Mouse (Mus musculus): ENCODE measurements around the gene Vmn1r74. TPM values are rescaled to one million over a fixed set of nuclear protein-coding genes. Genes with fewer than 3 reads are reported as not detected.
"Not testable (repeated sequence)": the region's sequence is repeated elsewhere in the genome, so short reads cannot be mapped to it uniquely, and the experiment has no call there.

The Vmn1r74 gene
- polyA plus RNA-seq (2015; fragmentation: Nextera tagmentation; extraction: Ambion mirVana): not detected in 2 replicates

- Histone ChIP-seq H3K27me3 (no peaks in the 10 kb centered on the region), H3K36me3 (no peaks in the 10 kb centered on the region), H3K27ac (no peak within 1 kb of the TSS), H3K9me3 (peaks cover 18% of the 10 kb centered on the region), H3K4me3 (no peak within 1 kb of the TSS), H3K4me2 (replicated peaks) (no peak within 1 kb of the TSS), H3K4me1 (no peaks in the 10 kb centered on the region), H3K9ac (no peak within 1 kb of the TSS)
- WGBS: 68% methylated on average over 2 of the region's 2 CpGs
- ATAC-seq (ENCODE audit: low FRiP score, low read depth): no peak
These were observed at the start of gene Vmn1r74 for GRCm38 (mm10) chr7:11833680-11834079. Gene Vmn1r74, plus strand, starts transcription at chr7:11833980.

GRCm38 (mm10) chr7:11813751-11814150 lies 20.0 kb upstream of the Vmn1r74 start:
- H3K27ac ChIP-seq: no peak overlapping the region
- H3K27me3 ChIP-seq: no peaks in the 10 kb centered on the region
- no peaks in the 10 kb centered on the region for H3K36me3 ChIP-seq
- no peak overlapping the region for H3K4me2 ChIP-seq (replicated peaks)
- H3K9ac ChIP-seq: no peak overlapping the region
- no peaks in the 10 kb centered on the region for H3K4me1 ChIP-seq
- ATAC-seq (ENCODE audit: low FRiP score, low read depth): no peak
- peaks cover 34% of the 10 kb centered on the region for H3K9me3 ChIP-seq
- no peak overlapping the region for H3K4me3 ChIP-seq

- 86% methylated on average over 1 of the region's 1 CpGs for WGBS
- no peak for ATAC-seq (ENCODE audit: low FRiP score, low read depth)
These were observed 11.6 kb upstream of the Vmn1r74 start for GRCm38 (mm10) chr7:11822166-11822565.

DNA sequence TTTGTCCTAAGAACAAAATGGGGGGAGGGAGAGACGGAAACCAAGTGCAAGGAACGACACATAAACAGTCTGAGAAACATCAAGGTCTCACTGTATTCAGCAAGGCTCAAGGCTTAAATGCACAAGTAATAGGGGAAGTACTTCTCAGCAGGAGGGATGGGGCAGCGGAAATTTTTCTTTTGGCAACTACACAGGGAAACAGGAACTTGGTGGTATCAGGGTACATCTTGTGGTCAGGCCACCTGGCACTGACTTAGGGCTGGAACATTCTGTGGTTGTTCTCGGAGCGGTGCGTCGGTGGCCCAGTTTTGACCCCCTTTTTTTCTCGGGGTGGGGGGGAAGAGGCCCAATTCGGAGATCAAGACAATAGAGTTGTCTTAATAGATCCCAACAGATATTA lies 10.5 kb upstream of the Vmn1r74 start:
- H3K4me3 ChIP-seq; ATAC-seq (ENCODE audit: low FRiP score, low read depth); H3K4me1 ChIP-seq; H3K36me3 ChIP-seq; H3K9ac ChIP-seq; H3K27me3 ChIP-seq; H3K4me2 ChIP-seq (replicated peaks); H3K27ac ChIP-seq: not testable (repeated sequence)
- H3K9me3 ChIP-seq: peaks cover 56% of the 10 kb centered on the region
- WGBS: 87% methylated on average over 9 of the region's 9 CpGs

More at GRCm38 (mm10) chr7:11822166-11822565, 11.6 kb upstream of the Vmn1r74 start:
- H3K4me1 ChIP-seq: no peaks in the 10 kb centered on the region
- no peak overlapping the region for H3K9ac ChIP-seq
- H3K27me3 ChIP-seq: no peaks in the 10 kb centered on the region
- no peak overlapping the region for H3K27ac ChIP-seq
- H3K9me3 ChIP-seq: peaks cover 62% of the 10 kb centered on the region
- no peak overlapping the region for H3K4me2 ChIP-seq (replicated peaks)
- no peak overlapping the region for H3K4me3 ChIP-seq
- H3K36me3 ChIP-seq: no peaks in the 10 kb centered on the region

DNA sequence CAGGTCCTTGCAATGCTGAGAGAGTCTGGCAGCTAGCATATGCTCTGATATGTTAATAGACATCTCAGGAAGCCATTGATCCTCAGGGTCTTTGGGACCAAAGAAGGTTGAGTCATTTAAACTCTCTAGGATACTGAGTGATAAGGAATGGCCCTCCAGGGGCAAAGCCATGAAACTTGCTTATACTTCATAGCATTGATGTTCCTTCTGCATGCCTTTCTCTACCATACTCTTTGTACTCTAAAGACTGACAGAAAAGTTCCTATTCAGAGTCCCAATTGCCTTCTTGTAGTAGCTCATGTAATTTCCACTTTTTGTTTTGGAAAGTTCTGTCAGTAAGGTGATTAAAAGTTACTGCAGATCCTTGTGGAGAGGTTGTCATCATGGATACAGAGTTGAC lies 40.5 kb downstream of the Vmn1r74 start, which contains the start of gene Vmn1r75:
Gene Vmn1r75 (plus strand): TSS at position 301 of the 400 bp plus-strand sequence.
- Histone ChIP-seq H3K9ac (no peak within 1 kb of the TSS), H3K27ac (no peak within 1 kb of the TSS), H3K4me1 (no peaks in the 10 kb centered on the region), H3K4me3 (no peak within 1 kb of the TSS), H3K36me3 (no peaks in the 10 kb centered on the region), H3K27me3 (no peaks in the 10 kb centered on the region), H3K4me2 (replicated peaks) (no peak within 1 kb of the TSS), H3K9me3 (peaks cover 11% of the 10 kb centered on the region)
- no peak for ATAC-seq (ENCODE audit: low FRiP score, low read depth)

Other genes with a start within 250 kb of the Vmn1r74 start
- gene Zscan4-ps3, start 224.7 kb upstream of the Vmn1r74 start, polyA plus RNA-seq (2015; fragmentation: Nextera tagmentation; extraction: Ambion mirVana): not detected in 2 replicates
- not detected in 2 replicates for gene Vmn1r72, start 153.8 kb upstream of the Vmn1r74 start, polyA plus RNA-seq (2015; fragmentation: Nextera tagmentation; extraction: Ambion mirVana)
- gene Vmn1r73, start 103.7 kb upstream of the Vmn1r74 start, polyA plus RNA-seq (2015; fragmentation: Nextera tagmentation; extraction: Ambion mirVana): not detected in 2 replicates
- not detected in 2 replicates for gene Vmn1r75, start 40.6 kb downstream of the Vmn1r74 start, polyA plus RNA-seq (2015; fragmentation: Nextera tagmentation; extraction: Ambion mirVana)
- not detected in 2 replicates for gene Vmn1r76, start 104.2 kb downstream of the Vmn1r74 start, polyA plus RNA-seq (2015; fragmentation: Nextera tagmentation; extraction: Ambion mirVana)
- gene Vmn1r77, start 202.8 kb downstream of the Vmn1r74 start, polyA plus RNA-seq (2015; fragmentation: Nextera tagmentation; extraction: Ambion mirVana): not detected in 2 replicates